Mouse (Mus musculus): ENCODE results near the gene Ier3. TPM values are rescaled to one million over a fixed set of nuclear protein-coding genes. Genes with fewer than 3 reads are reported as not detected.

Ier3 gene
- polyA plus RNA-seq, 1 experiment: 28.4 TPM

GRCm38 (mm10) chr17:35816686-35817085 lies 4.8 kb upstream of the Ier3 start:
- no peaks in the 10 kb centered on the region for H3K36me3 ChIP-seq (ENCODE audit: control insufficient read depth, insufficient read depth, low read length)
- H3K27me3 ChIP-seq (replicated peaks; ENCODE audit: control insufficient read depth, insufficient read depth, low read length): no peaks in the 10 kb centered on the region
- WGBS: 60% methylated on average over 8 of the region's 14 CpGs
- DNase-seq: peak; percentile 68
- no peak for TF ChIP-seq CTCF (conservative IDR thresholded peaks at IDR 0.05; ENCODE audit: insufficient read depth, insufficient read length, low read depth, low read length)
- no peak for TF ChIP-seq POLR2A (IDR thresholded peaks at IDR 0.05; ENCODE audit: low read depth, low read length)
- 0 out of 2 replicates have a peak overlapping the region, but pooled peaks have one; percentile 19 for H3K27ac ChIP-seq (ENCODE audit: insufficient read depth, low read depth, low read length)
- H3K4me3 ChIP-seq (ENCODE audit: insufficient read depth, low read depth, low read length): no peak overlapping the region
- H3K4me1 ChIP-seq (ENCODE audit: control insufficient read depth, insufficient read depth, low read length): peaks cover 52% of the 10 kb centered on the region

GRCm38 (mm10) chr17:35817226-35817625 lies 4.3 kb upstream of the Ier3 start:
- no peak overlapping the region for H3K4me3 ChIP-seq (ENCODE audit: insufficient read depth, low read depth, low read length)
- peaks cover 51% of the 10 kb centered on the region for H3K4me1 ChIP-seq (ENCODE audit: control insufficient read depth, insufficient read depth, low read length)
- TF ChIP-seq POLR2A (IDR thresholded peaks at IDR 0.05; ENCODE audit: low read depth, low read length) (no peak), CTCF (conservative IDR thresholded peaks at IDR 0.05; ENCODE audit: insufficient read depth, insufficient read length, low read depth, low read length) (no peak)
- H3K27me3 ChIP-seq (replicated peaks; ENCODE audit: control insufficient read depth, insufficient read depth, low read length): no peaks in the 10 kb centered on the region
- no peaks in the 10 kb centered on the region for H3K36me3 ChIP-seq (ENCODE audit: control insufficient read depth, insufficient read depth, low read length)
- 57% methylated on average over 10 of the region's 10 CpGs for WGBS
- peak; percentile 54 for DNase-seq
- H3K27ac ChIP-seq (ENCODE audit: insufficient read depth, low read depth, low read length): peak overlapping the region; percentile 79

- H3K4me3 ChIP-seq (ENCODE audit: insufficient read depth, low read depth, low read length): no peak overlapping the region
- H3K27me3 ChIP-seq (replicated peaks; ENCODE audit: control insufficient read depth, insufficient read depth, low read length): no peaks in the 10 kb centered on the region
- no peaks in the 10 kb centered on the region for H3K36me3 ChIP-seq (ENCODE audit: control insufficient read depth, insufficient read depth, low read length)
- WGBS: 90% methylated on average over 5 of the region's 5 CpGs
- H3K4me1 ChIP-seq (ENCODE audit: control insufficient read depth, insufficient read depth, low read length): peaks cover 27% of the 10 kb centered on the region; the same call in 1 of the 2 replicates
- peak overlapping the region; percentile 96; the same call in 1 of the 2 replicates for H3K27ac ChIP-seq (ENCODE audit: insufficient read depth, low read depth, low read length)
- TF ChIP-seq POLR2A (IDR thresholded peaks at IDR 0.05; ENCODE audit: low read depth, low read length) (no peak), CTCF (conservative IDR thresholded peaks at IDR 0.05; ENCODE audit: insufficient read depth, insufficient read length, low read depth, low read length) (no peak)
- DNase-seq: no peak
Observed at GRCm38 (mm10) chr17:35820111-35820510, 1.4 kb upstream of the Ier3 start.

GRCm38 (mm10) chr17:35822564-35822963 lies 1.1 kb downstream of the Ier3 start:
- H3K27me3 ChIP-seq (replicated peaks; ENCODE audit: control insufficient read depth, insufficient read depth, low read length): no peaks in the 10 kb centered on the region
- no peak for TF ChIP-seq CTCF (conservative IDR thresholded peaks at IDR 0.05; ENCODE audit: insufficient read depth, insufficient read length, low read depth, low read length)
- no peaks in the 10 kb centered on the region for H3K36me3 ChIP-seq (ENCODE audit: control insufficient read depth, insufficient read depth, low read length)
- 6% methylated on average over 11 of the region's 11 CpGs for WGBS
- DNase-seq: no peak
- peak overlapping the region; percentile 94 for H3K27ac ChIP-seq (ENCODE audit: insufficient read depth, low read depth, low read length)
- peaks cover 13% of the 10 kb centered on the region; the same call in 1 of the 2 replicates for H3K4me1 ChIP-seq (ENCODE audit: control insufficient read depth, insufficient read depth, low read length)
- peak overlapping the region; percentile 95 for H3K4me3 ChIP-seq (ENCODE audit: insufficient read depth, low read depth, low read length)

- no peaks in the 10 kb centered on the region for H3K27me3 ChIP-seq (replicated peaks; ENCODE audit: control insufficient read depth, insufficient read depth, low read length)
- peak within 1 kb of the TSS; percentile 95 for H3K4me3 ChIP-seq (ENCODE audit: insufficient read depth, low read depth, low read length)
- peak; percentile 93 for DNase-seq
- WGBS: 1% methylated on average over 47 of the region's 47 CpGs
- TF ChIP-seq POLR2A (IDR thresholded peaks at IDR 0.05; ENCODE audit: low read depth, low read length) (peak; percentile 16), CTCF (conservative IDR thresholded peaks at IDR 0.05; ENCODE audit: insufficient read depth, insufficient read length, low read depth, low read length) (no peak)
- H3K4me1 ChIP-seq (ENCODE audit: control insufficient read depth, insufficient read depth, low read length): peaks cover 11% of the 10 kb centered on the region; the same call in 1 of the 2 replicates
- no peaks in the 10 kb centered on the region for H3K36me3 ChIP-seq (ENCODE audit: control insufficient read depth, insufficient read depth, low read length)
- peak within 1 kb of the TSS; percentile 94 for H3K27ac ChIP-seq (ENCODE audit: insufficient read depth, low read depth, low read length)
Observed at GRCm38 (mm10) chr17:35822964-35823937, 1.8 kb downstream of the Ier3 start, which contains the start of gene Flot1. Gene Flot1 (plus strand): TSS chr17:35823230.

GRCm38 (mm10) chr17:35824402-35824801 lies 2.9 kb downstream of the Ier3 start:
- TF ChIP-seq CTCF (conservative IDR thresholded peaks at IDR 0.05; ENCODE audit: insufficient read depth, insufficient read length, low read depth, low read length): peak; percentile 45
- no peak for TF ChIP-seq POLR2A (IDR thresholded peaks at IDR 0.05; ENCODE audit: low read depth, low read length)
- Histone ChIP-seq H3K4me1 (ENCODE audit: control insufficient read depth, insufficient read depth, low read length) (peaks cover 11% of the 10 kb centered on the region; the same call in 1 of the 2 replicates), H3K27me3 (replicated peaks; ENCODE audit: control insufficient read depth, insufficient read depth, low read length) (no peaks in the 10 kb centered on the region), H3K4me3 (ENCODE audit: insufficient read depth, low read depth, low read length) (no peak overlapping the region), H3K36me3 (ENCODE audit: control insufficient read depth, insufficient read depth, low read length) (no peaks in the 10 kb centered on the region), H3K27ac (ENCODE audit: insufficient read depth, low read depth, low read length) (no peak overlapping the region)
- 71% methylated on average over 7 of the region's 7 CpGs for WGBS
- peak; percentile 49 for DNase-seq
